Mouse (Mus musculus) lung, embryonic 15.5 days (tissue): ENCODE measurements around the gene Gpr107. TPM values are rescaled to one million over a fixed set of nuclear protein-coding genes. Genes with fewer than 3 reads are reported as not detected.
A peak's percentile ranks its signal among the peaks of the same experiment; 100 is the strongest.

Source experiments
- ATAC-seq: fragments of 200-750 bp; cut with Nextera tagmentation; 2 replicates; pipeline ENCODE4 v1.8.0; 2017; ENCODE audit warnings: moderate number of reproducible peaks, borderline replicate concordance; ENCODE audit not compliant: low FRiP score, low TSS enrichment; ENCODE audit errors: extremely low read depth
- H3K27ac ChIP-seq: fragments of 300-500 bp; sonication (generic); 2 replicates; pipeline ENCODE4 v1.5.1; 2015; ENCODE audit warnings: moderate library complexity, mild to moderate bottlenecking, inconsistent platforms
- H3K27me3 ChIP-seq: fragments of 300-500 bp; sonication (generic); 2 replicates; pipeline ENCODE4 v1.6.1; 2015; ENCODE audit warnings: inconsistent platforms
- H3K36me3 ChIP-seq: fragments of 300-500 bp; sonication (generic); 2 replicates; pipeline ENCODE4 v1.6.1; 2015; ENCODE audit warnings: inconsistent platforms
- H3K4me1 ChIP-seq: fragments of 300-500 bp; sonication (generic); 2 replicates; pipeline ENCODE4 v1.6.1; 2015; ENCODE audit warnings: inconsistent platforms
- H3K4me2 ChIP-seq: fragments of 300-500 bp; sonication (generic); 2 replicates; pipeline ENCODE4 v1.6.1; 2015; ENCODE audit warnings: inconsistent platforms, mild to moderate bottlenecking, moderate library complexity
- H3K4me3 ChIP-seq: fragments of 300-500 bp; sonication (generic); 2 replicates; pipeline ENCODE4 v1.5.1; 2015; ENCODE audit warnings: mild to moderate bottlenecking, inconsistent platforms
- H3K9ac ChIP-seq: fragments of 300-500 bp; sonication (generic); 2 replicates; pipeline ENCODE4 v1.6.1; 2015; ENCODE audit warnings: inconsistent platforms
- H3K9me3 ChIP-seq: fragments of 300-500 bp; sonication (generic); 2 replicates; pipeline ENCODE4 v1.6.1; 2016; ENCODE audit warnings: inconsistent platforms
- WGBS: fragments of 180-500 bp; shearing (Covaris S2); methylation state at CpG from one replicate; pipeline ENCODE4 v1.1.7; 2015; 5-methylcytosine and 5-hydroxymethylcytosine counted together
- polyA plus RNA-seq: library from polyadenylated mRNA; unstranded; fragments of >200 nt; fragmentation: Nextera tagmentation; extraction: Ambion mirVana; gene quantifications from 2 replicates; pipeline ENCODE4 v1.2.1, GENCODE M21; 2015

Gpr107 gene
- 32.3 and 33.3 TPM in 2 replicates for polyA plus RNA-seq

- under 1% methylated on average over 53 of the region's 53 CpGs for WGBS
- Histone ChIP-seq H3K4me1 (peaks cover 19% of the 10 kb centered on the region), H3K9me3 (no peaks in the 10 kb centered on the region), H3K27me3 (no peaks in the 10 kb centered on the region), H3K27ac (peak within 1 kb of the TSS; percentile 83), H3K4me3 (peak within 1 kb of the TSS; percentile 100), H3K36me3 (peaks cover 13% of the 10 kb centered on the region; the same call in 1 of the 2 replicates), H3K4me2 (peak within 1 kb of the TSS; percentile 75), H3K9ac (peak within 1 kb of the TSS; percentile 83)
- ATAC-seq: peak; percentile 90
Measured at GRCm38 (mm10) chr2:31151892-31152812, at the start of gene Gpr107. TSS of gene Gpr107 (plus strand) at chr2:31152316.

- no peak overlapping the region for H3K4me2 ChIP-seq
- no peaks in the 10 kb centered on the region for H3K27me3 ChIP-seq
- no peak overlapping the region for H3K9ac ChIP-seq
- peaks cover 29% of the 10 kb centered on the region for H3K4me1 ChIP-seq
- no peak for ATAC-seq
- 62% methylated on average over 8 of the region's 8 CpGs for WGBS
- H3K4me3 ChIP-seq: no peak overlapping the region
- H3K36me3 ChIP-seq: no peaks in the 10 kb centered on the region
- no peak overlapping the region for H3K27ac ChIP-seq
- H3K9me3 ChIP-seq: no peaks in the 10 kb centered on the region
Measured at GRCm38 (mm10) chr2:31103321-31103720, 48.8 kb upstream of the Gpr107 start.

GRCm38 (mm10) chr2:31105279-31105678 lies 46.8 kb upstream of the Gpr107 start:
- Histone ChIP-seq H3K9ac (no peak overlapping the region), H3K27me3 (no peaks in the 10 kb centered on the region), H3K4me2 (no peak overlapping the region), H3K4me1 (peaks cover 32% of the 10 kb centered on the region), H3K27ac (no peak overlapping the region), H3K4me3 (no peak overlapping the region), H3K36me3 (no peaks in the 10 kb centered on the region), H3K9me3 (no peaks in the 10 kb centered on the region)
- no peak for ATAC-seq
- 58% methylated on average over 3 of the region's 3 CpGs for WGBS

DNA sequence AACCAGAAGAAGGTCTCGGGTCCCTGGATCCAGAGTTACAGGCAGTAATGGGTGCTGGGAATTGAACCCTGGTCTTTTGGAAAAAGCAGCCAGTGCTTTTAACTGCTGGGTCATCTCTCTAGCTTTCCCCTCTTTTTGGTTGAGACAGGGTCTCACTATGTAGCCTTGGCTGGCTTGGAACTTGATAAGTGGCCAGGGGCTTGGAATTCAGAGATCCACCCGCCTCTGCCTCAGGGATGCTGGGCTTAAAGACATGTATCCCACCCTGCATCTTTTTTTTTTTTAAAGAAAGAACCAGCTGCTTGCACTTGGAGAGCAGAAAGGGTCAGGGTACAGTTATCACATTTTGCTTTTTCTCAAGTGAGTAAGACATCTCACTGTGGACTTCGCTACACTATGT lies 46.1 kb upstream of the Gpr107 start:
- Histone ChIP-seq H3K9me3 (no peaks in the 10 kb centered on the region), H3K4me3 (no peak overlapping the region), H3K36me3 (no peaks in the 10 kb centered on the region), H3K27me3 (no peaks in the 10 kb centered on the region), H3K4me2 (no peak overlapping the region), H3K27ac (peak overlapping the region; percentile 56; the same call in 1 of the 2 replicates), H3K9ac (no peak overlapping the region), H3K4me1 (peaks cover 30% of the 10 kb centered on the region)
- no peak for ATAC-seq
- WGBS: 92% methylated on average over 3 of the region's 3 CpGs

DNA sequence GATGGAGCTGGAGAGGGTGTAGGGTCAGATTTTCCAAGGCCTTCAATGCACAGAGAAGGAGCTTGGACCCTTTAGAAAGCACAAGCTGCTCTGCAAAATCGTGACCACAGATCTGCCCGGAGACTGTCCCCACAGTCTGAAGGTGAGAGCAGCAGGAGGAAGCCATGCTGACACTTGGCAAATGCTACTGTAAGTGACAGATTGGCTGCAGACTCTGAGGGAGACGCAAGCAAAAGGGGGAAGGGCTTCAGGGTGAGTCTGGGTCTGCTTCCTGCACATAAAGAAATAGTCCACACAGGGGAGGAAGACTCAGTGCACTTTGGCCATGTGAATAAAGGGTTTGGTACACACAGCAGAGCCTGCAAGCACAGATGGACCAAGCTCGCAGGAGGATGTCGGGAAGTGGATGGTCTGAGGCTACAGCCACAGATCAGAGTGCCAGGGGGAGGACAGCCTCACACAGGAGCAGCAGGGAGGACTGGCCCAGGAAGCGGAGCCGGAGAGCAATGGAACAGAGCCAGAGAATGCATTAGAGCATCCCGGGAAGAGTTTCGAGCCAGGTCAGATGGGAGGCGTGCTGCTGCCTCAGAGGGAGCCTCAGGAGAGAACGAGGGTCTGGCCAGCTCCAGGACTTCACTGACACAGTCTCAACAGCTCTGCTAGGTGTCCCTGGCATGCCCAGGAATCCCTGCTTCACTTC lies 45.3 kb upstream of the Gpr107 start:
- WGBS: 15% methylated on average over 11 of the region's 11 CpGs
- Histone ChIP-seq H3K9me3 (no peaks in the 10 kb centered on the region), H3K9ac (0 out of 2 replicates have a peak overlapping the region, but pooled peaks have one; percentile 21), H3K36me3 (no peaks in the 10 kb centered on the region), H3K27ac (peak overlapping the region; percentile 56), H3K4me2 (peak overlapping the region; percentile 36), H3K27me3 (no peaks in the 10 kb centered on the region), H3K4me3 (no peak overlapping the region), H3K4me1 (peaks cover 25% of the 10 kb centered on the region)
- peak; percentile 73 for ATAC-seq

- no peak overlapping the region for H3K9ac ChIP-seq
Measured at GRCm38 (mm10) chr2:31108186-31108585, 43.9 kb upstream of the Gpr107 start.

GRCm38 (mm10) chr2:31109960-31110548 lies 42.1 kb upstream of the Gpr107 start:
- H3K4me1 ChIP-seq: peaks cover 29% of the 10 kb centered on the region
- H3K4me2 ChIP-seq: no peak overlapping the region
- no peak overlapping the region for H3K9ac ChIP-seq
- H3K27ac ChIP-seq: no peak overlapping the region
- WGBS: 73% methylated on average over 12 of the region's 12 CpGs
- H3K9me3 ChIP-seq: no peaks in the 10 kb centered on the region
- no peaks in the 10 kb centered on the region for H3K36me3 ChIP-seq
- ATAC-seq: no peak
- no peak overlapping the region for H3K4me3 ChIP-seq
- no peaks in the 10 kb centered on the region for H3K27me3 ChIP-seq

More at GRCm38 (mm10) chr2:31108186-31108585, 43.9 kb upstream of the Gpr107 start:
- Histone ChIP-seq H3K36me3 (no peaks in the 10 kb centered on the region), H3K4me2 (no peak overlapping the region), H3K27ac (peak overlapping the region; percentile 46; the same call in 1 of the 2 replicates), H3K4me3 (no peak overlapping the region), H3K9me3 (no peaks in the 10 kb centered on the region), H3K27me3 (no peaks in the 10 kb centered on the region), H3K4me1 (peaks cover 25% of the 10 kb centered on the region)
- WGBS: 59% methylated on average over 6 of the region's 6 CpGs
- no peak for ATAC-seq

DNA sequence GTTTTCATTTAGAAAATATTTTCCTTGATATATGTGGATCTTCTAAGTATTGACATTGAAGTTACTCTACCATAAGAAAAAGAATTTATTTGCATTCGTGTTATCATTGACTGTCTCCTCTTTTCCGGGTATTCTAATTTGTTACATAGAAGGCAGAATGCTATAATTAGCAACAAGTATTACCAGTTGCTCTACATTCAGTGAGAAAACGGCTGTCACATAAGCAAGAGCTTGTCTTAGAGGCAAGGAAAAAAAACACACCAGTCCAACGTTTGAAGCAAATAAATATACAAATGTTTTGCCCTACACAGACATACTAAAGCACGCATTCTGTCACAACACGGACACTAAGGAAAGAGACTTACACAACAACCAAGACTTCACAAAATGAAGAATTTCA lies 40.4 kb upstream of the Gpr107 start:
- Histone ChIP-seq H3K4me2 (no peak overlapping the region), H3K27me3 (no peaks in the 10 kb centered on the region), H3K9ac (no peak overlapping the region), H3K4me1 (peaks cover 35% of the 10 kb centered on the region), H3K9me3 (no peaks in the 10 kb centered on the region), H3K36me3 (no peaks in the 10 kb centered on the region), H3K4me3 (no peak overlapping the region), H3K27ac (no peak overlapping the region)
- WGBS: 68% methylated on average over 6 of the region's 6 CpGs
- no peak for ATAC-seq

- H3K4me3 ChIP-seq: no peak overlapping the region
- H3K4me2 ChIP-seq: no peak overlapping the region
- no peak for ATAC-seq
- no peaks in the 10 kb centered on the region for H3K9me3 ChIP-seq
- 100% methylated on average over 2 of the region's 2 CpGs for WGBS
- peaks cover 15% of the 10 kb centered on the region for H3K4me1 ChIP-seq
- no peak overlapping the region for H3K27ac ChIP-seq
- no peaks in the 10 kb centered on the region for H3K36me3 ChIP-seq
- H3K27me3 ChIP-seq: no peaks in the 10 kb centered on the region
- no peak overlapping the region for H3K9ac ChIP-seq
Measured at GRCm38 (mm10) chr2:31114205-31114604, 37.9 kb upstream of the Gpr107 start.

- Histone ChIP-seq H3K4me2 (no peak overlapping the region), H3K27ac (no peak overlapping the region; the same call in 1 of the 2 replicates), H3K9me3 (no peaks in the 10 kb centered on the region), H3K27me3 (no peaks in the 10 kb centered on the region), H3K4me1 (peaks cover 20% of the 10 kb centered on the region), H3K9ac (no peak overlapping the region), H3K4me3 (no peak overlapping the region), H3K36me3 (no peaks in the 10 kb centered on the region)
- ATAC-seq: no peak
- 42% methylated on average over 10 of the region's 10 CpGs for WGBS
Measured at GRCm38 (mm10) chr2:31115091-31115942, 36.8 kb upstream of the Gpr107 start.
